Mouse (Mus musculus) CD4-positive helper T cell, adult 2 months (primary cell): Measurements from ENCODE around the gene Rmi1.
"Not testable (repeated sequence)": the region's sequence is repeated elsewhere in the genome, so short reads cannot be mapped to it uniquely, and the experiment has no call there.

Experiments
- DNase-seq: peaks from one replicate; pipeline ENCODE4 v3.0.0-alpha.2; 2012; ENCODE audit warnings: low read depth, missing footprints, low spot score

Rmi1 gene

GRCm38 (mm10) chr13:58401135-58402002, 679 bp upstream of the Rmi1 start:
- DNase-seq = peak; percentile 88

- DNase-seq = no peak
These were observed 679 bp downstream of the Rmi1 start for GRCm38 (mm10) chr13:58402744-58403110.

- DNase-seq = not testable (repeated sequence)
These were observed 1.2 kb downstream of the Rmi1 start, which contains the start of gene Hnrnpk for GRCm38 (mm10) chr13:58403243-58403642. Hnrnpk (minus strand) TSS chr13:58403343.

GRCm38 (mm10) chr13:58411073-58411472, 9.0 kb downstream of the Rmi1 start:
- DNase-seq = no peak

- DNase-seq = no peak
These were observed 13.3 kb downstream of the Rmi1 start for GRCm38 (mm10) chr13:58415374-58415773.

GRCm38 (mm10) chr13:58415838-58416237, 13.8 kb downstream of the Rmi1 start:
- no peak for DNase-seq

- DNase-seq = no peak
These were observed 16.6 kb downstream of the Rmi1 start for GRCm38 (mm10) chr13:58418656-58419055.

GRCm38 (mm10) chr13:58419266-58419665, 17.2 kb downstream of the Rmi1 start:
- DNase-seq = no peak

- DNase-seq = no peak
These were observed 19.0 kb downstream of the Rmi1 start for GRCm38 (mm10) chr13:58421026-58421425.

GRCm38 (mm10) chr13:58422242-58422641, 20.2 kb downstream of the Rmi1 start:
- no peak for DNase-seq

GRCm38 (mm10) chr13:58423061-58423660, 21.1 kb downstream of the Rmi1 start:
- DNase-seq = no peak

GRCm38 (mm10) chr13:58439716-58440115, 37.7 kb downstream of the Rmi1 start:
- DNase-seq = no peak

GRCm38 (mm10) chr13:58443326-58443725, 41.3 kb downstream of the Rmi1 start:
- DNase-seq = no peak

- peak; percentile 24 for DNase-seq
These were observed 41.7 kb downstream of the Rmi1 start for GRCm38 (mm10) chr13:58443787-58444186.

- DNase-seq = no peak
These were observed 44.5 kb downstream of the Rmi1 start for GRCm38 (mm10) chr13:58446541-58446940.

- DNase-seq = no peak
These were observed 48.6 kb downstream of the Rmi1 start for GRCm38 (mm10) chr13:58450459-58451182.

- no peak for DNase-seq
These were observed 50.2 kb downstream of the Rmi1 start for GRCm38 (mm10) chr13:58452246-58452645.

- DNase-seq = no peak
These were observed 50.8 kb downstream of the Rmi1 start for GRCm38 (mm10) chr13:58452651-58453413.

- no peak for DNase-seq
These were observed 51.5 kb downstream of the Rmi1 start for GRCm38 (mm10) chr13:58453541-58453940.

GRCm38 (mm10) chr13:58456547-58456946, 54.5 kb downstream of the Rmi1 start:
- no peak for DNase-seq

- not testable (repeated sequence) for DNase-seq
These were observed 56.8 kb downstream of the Rmi1 start for GRCm38 (mm10) chr13:58458811-58459210.
